In genomic region chr2:71787591-71788460, GRCm38 (mm10) we compare ENCODE assay signal across 7 mouse cellular contexts. TPM values are rescaled to one million over a fixed set of nuclear protein-coding genes. Genes with fewer than 3 reads are reported as not detected.
DNase-seq lines count a peak whose midpoint lies in the region; ATAC-seq and TF ChIP-seq lines count a peak whose summit lies in the region.

No protein-coding gene starts in this region.

- H3K36me3 ChIP-seq in ES-Bruce4 (ENCODE audit: control insufficient read depth, insufficient read depth, low read length, poor library complexity, severe bottlenecking) = no peaks in the 10 kb centered on the region
- H3K36me3 ChIP-seq in heart, embryonic 12.5 days = peaks cover 6% of the 10 kb centered on the region
- peaks cover 3% of the 10 kb centered on the region; the same call in 1 of the 2 replicates for H3K36me3 ChIP-seq in kidney, embryonic 16.5 days (ENCODE audit: insufficient read depth, low read length)
- H3K36me3 ChIP-seq in thymus, adult 2 months (ENCODE audit: control insufficient read depth, insufficient read depth, low read length) = no peaks in the 10 kb centered on the region

- H3K4me3 ChIP-seq in ES-Bruce4 (ENCODE audit: low read depth, low read length) = peak overlapping the region; percentile 92
- peak overlapping the region; percentile 80 for H3K4me3 ChIP-seq in heart, embryonic 12.5 days
- H3K4me3 ChIP-seq in kidney, embryonic 16.5 days (ENCODE audit: low read length) = peak overlapping the region; percentile 86
- H3K4me3 ChIP-seq in thymus, adult 2 months (ENCODE audit: control insufficient read depth, insufficient read depth, low read length) = peak overlapping the region; percentile 86

- DNase-seq in CD4-positive helper T cell, adult 2 months (ENCODE audit: low read depth, low spot score) = peak; percentile 51
- peak; percentile 16 for DNase-seq in cerebellum, adult 9-10 months
- DNase-seq in mesoderm, embryonic 11.5 days (ENCODE audit: low read depth, low spot score) = peak; percentile 30
- peak; percentile 67 for DNase-seq in thymus, adult 2 months

- no peak for TF ChIP-seq EP300 in ES-Bruce4 (IDR thresholded peaks at IDR 0.05; ENCODE audit: insufficient read depth, low read depth, low read length)

- no peaks in the 10 kb centered on the region for H3K27me3 ChIP-seq in ES-Bruce4 (ENCODE audit: control insufficient read depth, insufficient read depth, low read length, poor library complexity, severe bottlenecking)
- H3K27me3 ChIP-seq in heart, embryonic 12.5 days (replicated peaks) = 0 out of 2 replicates have a peak, but pooled peaks cover 3% of the 10 kb centered on the region
- peaks cover 3% of the 10 kb centered on the region; the same call in 1 of the 2 replicates for H3K27me3 ChIP-seq in kidney, embryonic 16.5 days (ENCODE audit: insufficient read depth, low read length)
- H3K27me3 ChIP-seq in thymus, adult 2 months (ENCODE audit: control insufficient read depth, insufficient read depth, low read length) = no peaks in the 10 kb centered on the region

- 0 out of 2 replicates have a peak overlapping the region, but pooled peaks have one; percentile 12 for H3K27ac ChIP-seq in ES-Bruce4 (ENCODE audit: insufficient read depth, low read length)
- H3K27ac ChIP-seq in heart, embryonic 12.5 days (ENCODE audit: poor library complexity, severe bottlenecking) = peak overlapping the region; percentile 77
- H3K27ac ChIP-seq in kidney, embryonic 16.5 days (ENCODE audit: low read length) = peak overlapping the region; percentile 81
- H3K27ac ChIP-seq in thymus, adult 2 months (ENCODE audit: control insufficient read depth, insufficient read depth, low read length) = peak overlapping the region; percentile 20

- ATAC-seq in heart, embryonic 12.5 days (ENCODE audit: insufficient number of reproducible peaks, low FRiP score) = peak; percentile 26; the same call in 1 of the 2 replicates
- ATAC-seq in kidney, embryonic 16.5 days (ENCODE audit: low FRiP score, low TSS enrichment) = peak; percentile 36; the same call in 1 of the 2 replicates

- H3K9ac ChIP-seq in ES-Bruce4 (ENCODE audit: low read depth, poor library complexity, severe bottlenecking) = peak overlapping the region; percentile 82
- H3K9ac ChIP-seq in heart, embryonic 12.5 days = peak overlapping the region; percentile 87
- peak overlapping the region; percentile 88 for H3K9ac ChIP-seq in kidney, embryonic 16.5 days (replicated peaks; ENCODE audit: low read length)

- TF ChIP-seq CTCF in ES-Bruce4 (IDR thresholded peaks at IDR 0.05; ENCODE audit: low read depth, low read length) = no peak
- TF ChIP-seq CTCF in thymus, adult 2 months (IDR thresholded peaks at IDR 0.05; ENCODE audit: borderline replicate concordance, control insufficient read depth, extremely low read depth, insufficient read depth, low read length, poor library complexity) = no peak

- no peak for TF ChIP-seq POLR2A in ES-Bruce4 (IDR thresholded peaks at IDR 0.05; ENCODE audit: insufficient read depth, low read length)
- no peak for TF ChIP-seq POLR2A in thymus, adult 2 months (IDR thresholded peaks at IDR 0.05; ENCODE audit: control insufficient read depth, extremely low read depth, insufficient read depth, low read length, poor library complexity)

- peak overlapping the region; percentile 83 for H3K4me2 ChIP-seq in heart, embryonic 12.5 days
- peak overlapping the region; percentile 69 for H3K4me2 ChIP-seq in kidney, embryonic 16.5 days (replicated peaks; ENCODE audit: low read depth, low read length)

- peaks cover 3% of the 10 kb centered on the region for H3K4me1 ChIP-seq in ES-Bruce4 (ENCODE audit: control insufficient read depth, insufficient read depth, low read length)
- H3K4me1 ChIP-seq in heart, embryonic 12.5 days (replicated peaks) = peaks cover 25% of the 10 kb centered on the region
- peaks cover 28% of the 10 kb centered on the region for H3K4me1 ChIP-seq in kidney, embryonic 16.5 days (ENCODE audit: insufficient read depth, low read length)
- peaks cover 21% of the 10 kb centered on the region for H3K4me1 ChIP-seq in thymus, adult 2 months (replicated peaks; ENCODE audit: control insufficient read depth, insufficient read depth, low read length)

- H3K9me3 ChIP-seq in ES-Bruce4 (replicated peaks; ENCODE audit: control insufficient read depth, insufficient read depth, low read length, poor library complexity, severe bottlenecking) = no peaks in the 10 kb centered on the region; the same call in 1 of the 2 replicates
- H3K9me3 ChIP-seq in heart, embryonic 12.5 days (replicated peaks) = no peaks in the 10 kb centered on the region
- no peaks in the 10 kb centered on the region for H3K9me3 ChIP-seq in kidney, embryonic 16.5 days (ENCODE audit: low read length)

- 3% methylated on average over 32 of the region's 32 CpGs for WGBS in heart, embryonic 12.5 days
- 1% methylated on average over 32 of the region's 32 CpGs for WGBS in kidney, embryonic 16.5 days
- 20% methylated on average over 32 of the region's 32 CpGs for WGBS in thymus, adult 2 months

RNA-seq across cellular contexts. Expression of gene Itga6, which starts 42.4 kb away (rescaled TPM):
- polyA plus RNA-seq in ES-Bruce4 (2011; ENCODE audit: insufficient read depth, insufficient read length, low read depth, missing spikeins) = 143 and 151 TPM in 2 replicates
- polyA plus RNA-seq in heart, embryonic 12.5 days (2016; fragmentation: Nextera tagmentation; extraction: Ambion mirVana) = 115 and 130 TPM in 2 replicates
- 56.8 and 75.1 TPM in 2 replicates for polyA plus RNA-seq in kidney, embryonic 16.5 days (2015; fragmentation: Nextera tagmentation; extraction: Ambion mirVana)
- 38.2 and 38.8 TPM in 2 replicates for polyA plus RNA-seq in thymus, adult 2 months (2012; rRNA removed)

Comparison
In these comparisons a context has a peak if more than half of its experiments do, and no peak if none do; other contexts are left out.
1. Peak in every context shown above with its lines: DNase-seq, ATAC-seq, H3K4me3 ChIP-seq and H3K27ac ChIP-seq.
2. DNase-seq: peak in every context shown above with its lines; median percentile 67 in thymus, adult 2 months; 51 in CD4-positive helper T cell, adult 2 months; 30 in mesoderm, embryonic 11.5 days; 16 in cerebellum, adult 9-10 months.
3. H3K27ac ChIP-seq: peak in every context shown above with its lines; median percentile 81 in kidney, embryonic 16.5 days; 77 in heart, embryonic 12.5 days; 20 in thymus, adult 2 months; 12 in ES-Bruce4.